Comparison of ENCODE assay signal across 15 mouse cellular contexts in the genomic region with DNA sequence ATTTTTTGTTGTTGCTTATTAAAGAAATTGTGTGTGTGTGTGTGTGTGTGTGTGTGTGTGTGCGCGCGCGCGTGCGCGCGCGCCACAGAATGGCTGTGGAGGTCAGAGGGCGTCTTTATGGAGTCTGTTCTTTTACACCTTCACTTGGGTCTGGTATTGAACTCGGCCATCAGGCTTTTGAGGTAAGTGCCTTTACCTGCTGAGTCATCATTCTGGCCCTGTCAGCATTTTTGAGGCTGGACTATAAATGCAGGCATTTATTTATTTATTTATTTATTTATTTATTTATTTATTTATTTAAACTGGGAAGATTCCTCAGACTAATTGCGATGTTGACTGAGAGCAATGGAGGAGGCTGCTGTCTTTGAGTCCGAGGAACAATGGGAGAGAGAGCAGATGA.
"Had no signal": no experiment of that assay in that cellular context is flagged by ENCODE, and none has a peak within 500 bp of the region (broad histone marks: within the 10 kb centered on the region; RNA-seq: fewer than 3 reads in every experiment).

No protein-coding gene starts in this region.

- H3K36me3 ChIP-seq: neural tube, embryonic 15.5 days; stomach, embryonic 15.5 days had no signal

- H3K4me3 ChIP-seq: neural tube, embryonic 15.5 days; stomach, embryonic 15.5 days had no signal

- DNase-seq: retina, postnatal 1 day; right cerebral cortex, adult 18-20 months; right cerebral cortex, postnatal 14 days; right cerebral cortex, postnatal 25 days; right cerebral cortex, postnatal 4 days; spleen, adult 18-20 months; thymus, adult 18-20 months; thymus, adult 2 months; thymus, postnatal 14 days; thymus, postnatal 25 days; thymus, postnatal 36 days; thymus, postnatal 4 days had no signal

- H3K4me2 ChIP-seq: neural tube, embryonic 15.5 days; stomach, embryonic 15.5 days had no signal

- H3K9me3 ChIP-seq: neural tube, embryonic 15.5 days; stomach, embryonic 15.5 days had no signal

- H3K27ac ChIP-seq: neural tube, embryonic 15.5 days; stomach, embryonic 15.5 days; stomach, postnatal 0 days had no signal

- H3K27me3 ChIP-seq: neural tube, embryonic 15.5 days; stomach, embryonic 15.5 days had no signal

- H3K9ac ChIP-seq: neural tube, embryonic 15.5 days; stomach, embryonic 15.5 days had no signal
